12 mouse cellular contexts compared by ENCODE assay signal in the genomic region with DNA sequence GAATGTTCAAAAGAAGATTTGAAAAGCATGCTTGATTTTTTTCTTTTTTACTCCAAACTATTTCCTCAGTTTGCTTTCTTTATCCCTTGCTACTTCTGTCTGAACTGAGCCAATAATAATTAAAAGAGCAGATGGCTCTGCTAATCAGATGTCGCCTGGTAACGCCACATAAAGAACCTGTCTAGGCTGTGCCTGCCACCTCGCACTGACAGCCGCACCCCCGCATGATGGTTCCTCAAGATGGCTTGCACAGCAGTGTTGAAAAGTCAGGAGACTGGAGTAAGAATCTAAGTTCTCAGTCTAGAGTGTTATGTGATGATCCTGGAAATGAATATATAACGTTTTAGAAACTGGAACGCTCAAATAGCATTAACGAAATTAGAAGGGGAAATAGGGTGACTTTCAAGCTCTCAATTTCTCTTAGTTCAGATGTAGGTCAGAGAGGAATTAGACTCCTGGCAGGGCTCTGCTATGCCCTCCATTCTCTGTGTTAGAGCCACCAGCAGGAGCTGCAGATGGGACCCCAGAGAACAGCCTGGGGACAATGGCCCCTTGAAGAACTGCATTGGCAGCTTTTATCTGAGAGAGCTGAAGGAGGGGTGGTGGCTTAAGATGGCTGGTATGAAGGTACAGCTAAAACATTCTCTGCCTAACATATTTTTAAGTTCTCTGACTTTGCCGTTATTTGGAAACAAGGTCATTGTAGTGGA.
DNase-seq lines count a peak whose midpoint lies in the region; ATAC-seq lines count a peak whose summit lies in the region.
"Had no signal": no experiment of that assay in that cellular context is flagged by ENCODE, and none has a peak within 500 bp of the region (broad histone marks: within the 10 kb centered on the region; RNA-seq: fewer than 3 reads in every experiment).

No protein-coding gene starts in this region.

- no peak for DNase-seq in frontal cortex, postnatal 25 days (ENCODE audit: low spot score in 2 of 2)
- peak; percentile 30 for DNase-seq in left cerebral cortex, adult 11 months (ENCODE audit: low spot score)
- peak; percentile 87 for DNase-seq in retina, postnatal 1 day
- DNase-seq in heart, postnatal 10 days = no peak
- no peak for DNase-seq in urinary bladder, postnatal 4 days (ENCODE audit: low spot score in 2 of 2)
- DNase-seq: B cell, adult 2 months had no signal

- no peaks in the 10 kb centered on the region for H3K9me3 ChIP-seq in forebrain, embryonic 15.5 days
- no peaks in the 10 kb centered on the region for H3K9me3 ChIP-seq in intestine, embryonic 16.5 days (ENCODE audit: control insufficient read depth, low read length)
- H3K9me3 ChIP-seq: lung, embryonic 15.5 days; neural tube, embryonic 13.5 days had no signal

- H3K27me3 ChIP-seq in forebrain, embryonic 15.5 days = no peaks in the 10 kb centered on the region
- no peaks in the 10 kb centered on the region for H3K27me3 ChIP-seq in intestine, embryonic 16.5 days (replicated peaks; ENCODE audit: control insufficient read depth, insufficient read depth, low read length)
- H3K27me3 ChIP-seq: lung, embryonic 15.5 days; neural tube, embryonic 13.5 days had no signal

- intact Hi-C loops in heart, postnatal 10 days (cut with DNase I) = no loop called here

- H3K36me3 ChIP-seq in forebrain, embryonic 15.5 days = no peaks in the 10 kb centered on the region
- no peaks in the 10 kb centered on the region for H3K36me3 ChIP-seq in intestine, embryonic 16.5 days (ENCODE audit: control insufficient read depth, insufficient read depth, low read length)
- H3K36me3 ChIP-seq: lung, embryonic 15.5 days; neural tube, embryonic 13.5 days had no signal

- no peak overlapping the region for H3K4me2 ChIP-seq in forebrain, embryonic 15.5 days (replicated peaks)
- no peak overlapping the region for H3K4me2 ChIP-seq in intestine, embryonic 16.5 days (ENCODE audit: low read depth, low read length)
- H3K4me2 ChIP-seq: lung, embryonic 15.5 days; neural tube, embryonic 13.5 days had no signal

- H3K4me3 ChIP-seq in forebrain, embryonic 15.5 days = no peak overlapping the region
- no peak overlapping the region for H3K4me3 ChIP-seq in intestine, embryonic 16.5 days (ENCODE audit: low read length)
- H3K4me3 ChIP-seq: left cerebral cortex, adult 2 months; lung, embryonic 15.5 days; neural tube, embryonic 13.5 days had no signal

- ATAC-seq in frontal cortex, adult (ENCODE audit: low TSS enrichment) = peak; percentile 77
- ATAC-seq in forebrain, embryonic 15.5 days (replicated peaks) = peak; percentile 78
- ATAC-seq in intestine, embryonic 16.5 days = no peak

- 30% methylated on average over 9 of the region's 9 CpGs for WGBS in forebrain, embryonic 15.5 days
- 66% methylated on average over 9 of the region's 9 CpGs for WGBS in intestine, embryonic 16.5 days

- no peak overlapping the region for H3K9ac ChIP-seq in forebrain, embryonic 15.5 days (replicated peaks)
- H3K9ac ChIP-seq in intestine, embryonic 16.5 days (ENCODE audit: low read depth, low read length) = no peak overlapping the region
- H3K9ac ChIP-seq: lung, embryonic 15.5 days; neural tube, embryonic 13.5 days had no signal

- H3K4me1 ChIP-seq in forebrain, embryonic 15.5 days = peaks cover 45% of the 10 kb centered on the region
- H3K4me1 ChIP-seq in intestine, embryonic 16.5 days (ENCODE audit: control insufficient read depth, insufficient read depth, low read length) = no peaks in the 10 kb centered on the region
- H3K4me1 ChIP-seq: lung, embryonic 15.5 days had no signal

- peak overlapping the region; percentile 91 for H3K27ac ChIP-seq in forebrain, embryonic 15.5 days (replicated peaks)
- no peak overlapping the region for H3K27ac ChIP-seq in intestine, embryonic 16.5 days (ENCODE audit: low read length)
- H3K27ac ChIP-seq: left cerebral cortex, adult 2 months; lung, embryonic 15.5 days; neural tube, embryonic 13.5 days had no signal

Comparison
In these comparisons a context has a peak if more than half of its experiments do, and no peak if none do; other contexts are left out.
1. DNase-seq: peak in left cerebral cortex, adult 11 months (single experiment) and retina, postnatal 1 day (single experiment); none in frontal cortex, postnatal 25 days (0 of 2), heart, postnatal 10 days (0 of 2) and urinary bladder, postnatal 4 days (0 of 2).